Mouse (Mus musculus) embryonic fibroblast, embryonic 13.5 days (primary cell): ENCODE measurements at regions not wholly inside any gene's neighbourhood (a gene's known extent, or its start where the extent isn't known, plus 50 kb on each side); places are given as distances from the start of the nearest gene placed in this dataset.

Experiments
- H3K27ac ChIP-seq: 2 replicates; pipeline ENCODE4 v1.5.1; 2012; ENCODE audit warnings: low read length, control low read depth, inconsistent platforms; ENCODE audit not compliant: insufficient read depth
- H3K4me1 ChIP-seq: 2 replicates; pipeline ENCODE4 v1.6.1; 2011; ENCODE audit warnings: low read length; ENCODE audit not compliant: control insufficient read depth, insufficient read depth
- H3K4me3 ChIP-seq: 2 replicates; pipeline ENCODE4 v1.5.1; 2011; ENCODE audit warnings: mild to moderate bottlenecking, control low read depth, low read length; ENCODE audit not compliant: insufficient read depth
- CTCF ChIP-seq: IDR thresholded peaks from 2 replicates; pipeline ENCODE4 v1.5.1; 2011; ENCODE audit warnings: mild to moderate bottlenecking, control low read depth, low read length, moderate library complexity, borderline replicate concordance; ENCODE audit not compliant: insufficient read depth
- POLR2A ChIP-seq: IDR thresholded peaks from 2 replicates; pipeline ENCODE4 v1.6.1; 2011; ENCODE audit warnings: low read depth, mild to moderate bottlenecking, control low read depth, low read length, moderate library complexity

- Histone ChIP-seq H3K4me1 (no peaks in the 10 kb centered on the region), H3K27ac (no peak overlapping the region), H3K4me3 (no peak overlapping the region)
- no peak for TF ChIP-seq POLR2A
- no peak for TF ChIP-seq CTCF
Observed at GRCm38 (mm10) chr9:51686536-51686935, 78.6 kb upstream of the Arhgap20 start.

GRCm38 (mm10) chr9:51714326-51714725, 50.8 kb upstream of the Arhgap20 start:
- TF ChIP-seq POLR2A, result no peak
- TF ChIP-seq CTCF, result no peak
- H3K4me3 ChIP-seq, result no peak overlapping the region
- H3K4me1 ChIP-seq, result no peaks in the 10 kb centered on the region
- H3K27ac ChIP-seq, result no peak overlapping the region
